Mouse (Mus musculus): ENCODE results near the gene Wdr91. TPM values are rescaled to one million over a fixed set of nuclear protein-coding genes. Genes with fewer than 3 reads are reported as not detected.

The Wdr91 gene
- polyA plus RNA-seq, 1 experiment from 2014 or later: 14.2 TPM

- Histone ChIP-seq H3K27me3 (replicated peaks) (no peaks in the 10 kb centered on the region), H3K4me3 (no peak overlapping the region), H3K9me3 (replicated peaks) (no peaks in the 10 kb centered on the region), H3K4me1 (peaks cover 89% of the 10 kb centered on the region), H3K36me3 (peaks cover 2% of the 10 kb centered on the region), H3K9ac (0 out of 2 replicates have a peak overlapping the region, but pooled peaks have one; percentile 20), H3K27ac (peak overlapping the region; percentile 92; the same call in 1 of the 2 replicates), H3K4me2 (peak overlapping the region; percentile 64)
- no peak for ATAC-seq
- WGBS (ENCODE audit: insufficient replicate concordance): 63% methylated on average over 16 of the region's 16 CpGs
Observed at GRCm38 (mm10) chr6:34867301-34867994, 43.2 kb downstream of the Wdr91 start.

GRCm38 (mm10) chr6:34866786-34867185 lies 43.9 kb downstream of the Wdr91 start:
- H3K9ac ChIP-seq: no peak overlapping the region
- no peaks in the 10 kb centered on the region for H3K9me3 ChIP-seq (replicated peaks)
- H3K27me3 ChIP-seq (replicated peaks): no peaks in the 10 kb centered on the region
- no peak overlapping the region for H3K4me2 ChIP-seq
- peak overlapping the region; percentile 38; the same call in 1 of the 2 replicates for H3K27ac ChIP-seq
- H3K4me1 ChIP-seq: peaks cover 87% of the 10 kb centered on the region
- 74% methylated on average over 8 of the region's 8 CpGs for WGBS (ENCODE audit: insufficient replicate concordance)
- no peaks in the 10 kb centered on the region for H3K36me3 ChIP-seq
- no peak overlapping the region for H3K4me3 ChIP-seq
- no peak for ATAC-seq

- Histone ChIP-seq H3K27ac (peak overlapping the region; percentile 65), H3K4me1 (peaks cover 93% of the 10 kb centered on the region), H3K4me3 (no peak overlapping the region), H3K27me3 (replicated peaks) (no peaks in the 10 kb centered on the region), H3K9ac (no peak overlapping the region), H3K4me2 (peak overlapping the region; percentile 12; the same call in 1 of the 2 replicates), H3K36me3 (no peaks in the 10 kb centered on the region), H3K9me3 (replicated peaks) (no peaks in the 10 kb centered on the region)
- WGBS (ENCODE audit: insufficient replicate concordance): 19% methylated on average over 7 of the region's 7 CpGs
- peak; percentile 13; the same call in 1 of the 2 replicates for ATAC-seq
Observed at GRCm38 (mm10) chr6:34865711-34866593, 44.7 kb downstream of the Wdr91 start.

- H3K9me3 ChIP-seq (replicated peaks): no peaks in the 10 kb centered on the region
- peaks cover 86% of the 10 kb centered on the region for H3K4me1 ChIP-seq
- no peak overlapping the region for H3K9ac ChIP-seq
- 65% methylated on average over 5 of the region's 5 CpGs for WGBS (ENCODE audit: insufficient replicate concordance)
- H3K27ac ChIP-seq: peak overlapping the region; percentile 65
- no peak overlapping the region for H3K4me3 ChIP-seq
- 0 out of 2 replicates have a peak overlapping the region, but pooled peaks have one; percentile 12 for H3K4me2 ChIP-seq
- ATAC-seq: no peak
- H3K27me3 ChIP-seq (replicated peaks): no peaks in the 10 kb centered on the region
- no peaks in the 10 kb centered on the region for H3K36me3 ChIP-seq
Observed at GRCm38 (mm10) chr6:34865213-34865612, 45.5 kb downstream of the Wdr91 start.

GRCm38 (mm10) chr6:34863786-34864514 lies 46.7 kb downstream of the Wdr91 start:
- H3K36me3 ChIP-seq: no peaks in the 10 kb centered on the region
- peak overlapping the region; percentile 13; the same call in 1 of the 2 replicates for H3K27ac ChIP-seq
- ATAC-seq: no peak
- H3K4me2 ChIP-seq: no peak overlapping the region
- H3K27me3 ChIP-seq (replicated peaks): no peaks in the 10 kb centered on the region
- no peak overlapping the region for H3K4me3 ChIP-seq
- H3K9ac ChIP-seq: 0 out of 2 replicates have a peak overlapping the region, but pooled peaks have one; percentile 14
- peaks cover 73% of the 10 kb centered on the region for H3K4me1 ChIP-seq
- no peaks in the 10 kb centered on the region for H3K9me3 ChIP-seq (replicated peaks)
- 43% methylated on average over 9 of the region's 9 CpGs for WGBS (ENCODE audit: insufficient replicate concordance)

- peak within 1 kb of the TSS; percentile 44 for H3K4me3 ChIP-seq
- H3K4me2 ChIP-seq: peak within 1 kb of the TSS; percentile 62
- H3K36me3 ChIP-seq: no peaks in the 10 kb centered on the region
- H3K4me1 ChIP-seq: peaks cover 63% of the 10 kb centered on the region
- peak within 1 kb of the TSS; percentile 66 for H3K27ac ChIP-seq
- H3K9me3 ChIP-seq (replicated peaks): no peaks in the 10 kb centered on the region
- no peaks in the 10 kb centered on the region for H3K27me3 ChIP-seq (replicated peaks)
- ATAC-seq: peak; percentile 63
- 23% methylated on average over 11 of the region's 11 CpGs for WGBS (ENCODE audit: insufficient replicate concordance)
- H3K9ac ChIP-seq: peak within 1 kb of the TSS; percentile 53
Observed at GRCm38 (mm10) chr6:34862791-34863403, 47.8 kb downstream of the Wdr91 start, which contains the start of gene Tmem140. Gene Tmem140 (plus strand): TSS chr6:34863146.

- Histone ChIP-seq H3K27me3 (replicated peaks) (no peaks in the 10 kb centered on the region), H3K4me3 (peak overlapping the region; percentile 44), H3K36me3 (no peaks in the 10 kb centered on the region), H3K4me2 (peak overlapping the region; percentile 62), H3K4me1 (peaks cover 58% of the 10 kb centered on the region), H3K27ac (peak overlapping the region; percentile 66), H3K9ac (peak overlapping the region; percentile 53; the same call in 1 of the 2 replicates), H3K9me3 (replicated peaks) (no peaks in the 10 kb centered on the region)
- 75% methylated on average over 6 of the region's 6 CpGs for WGBS (ENCODE audit: insufficient replicate concordance)
- no peak for ATAC-seq
Observed at GRCm38 (mm10) chr6:34862381-34862780, 48.3 kb downstream of the Wdr91 start.

GRCm38 (mm10) chr6:34861546-34862053 lies 49.1 kb downstream of the Wdr91 start:
- Histone ChIP-seq H3K27ac (no peak overlapping the region), H3K27me3 (replicated peaks) (no peaks in the 10 kb centered on the region), H3K36me3 (no peaks in the 10 kb centered on the region), H3K9me3 (replicated peaks) (no peaks in the 10 kb centered on the region), H3K4me1 (peaks cover 50% of the 10 kb centered on the region), H3K4me3 (no peak overlapping the region), H3K4me2 (peak overlapping the region; percentile 62), H3K9ac (no peak overlapping the region)
- ATAC-seq: no peak
- WGBS (ENCODE audit: insufficient replicate concordance): 55% methylated on average over 11 of the region's 11 CpGs

GRCm38 (mm10) chr6:34832352-34832751 lies 78.3 kb downstream of the Wdr91 start:
- Histone ChIP-seq H3K4me3 (no peak overlapping the region), H3K4me1 (no peaks in the 10 kb centered on the region), H3K36me3 (no peaks in the 10 kb centered on the region), H3K27me3 (replicated peaks) (no peaks in the 10 kb centered on the region), H3K4me2 (no peak overlapping the region), H3K9me3 (replicated peaks) (no peaks in the 10 kb centered on the region), H3K9ac (no peak overlapping the region), H3K27ac (no peak overlapping the region)
- ATAC-seq: no peak
- 84% methylated on average over 5 of the region's 5 CpGs for WGBS (ENCODE audit: insufficient replicate concordance)
